Mouse (Mus musculus) brain, adult 2 months (tissue): ENCODE results near the gene Hfe.
"Not testable (repeated sequence)": the region's sequence is repeated elsewhere in the genome, so short reads cannot be mapped to it uniquely, and the experiment has no call there.

Experiments used
- DNase-seq: peaks from one replicate; pipeline ENCODE4 v3.0.0; 2011; ENCODE audit warnings: low read depth, low spot score

The Hfe gene

DNA sequence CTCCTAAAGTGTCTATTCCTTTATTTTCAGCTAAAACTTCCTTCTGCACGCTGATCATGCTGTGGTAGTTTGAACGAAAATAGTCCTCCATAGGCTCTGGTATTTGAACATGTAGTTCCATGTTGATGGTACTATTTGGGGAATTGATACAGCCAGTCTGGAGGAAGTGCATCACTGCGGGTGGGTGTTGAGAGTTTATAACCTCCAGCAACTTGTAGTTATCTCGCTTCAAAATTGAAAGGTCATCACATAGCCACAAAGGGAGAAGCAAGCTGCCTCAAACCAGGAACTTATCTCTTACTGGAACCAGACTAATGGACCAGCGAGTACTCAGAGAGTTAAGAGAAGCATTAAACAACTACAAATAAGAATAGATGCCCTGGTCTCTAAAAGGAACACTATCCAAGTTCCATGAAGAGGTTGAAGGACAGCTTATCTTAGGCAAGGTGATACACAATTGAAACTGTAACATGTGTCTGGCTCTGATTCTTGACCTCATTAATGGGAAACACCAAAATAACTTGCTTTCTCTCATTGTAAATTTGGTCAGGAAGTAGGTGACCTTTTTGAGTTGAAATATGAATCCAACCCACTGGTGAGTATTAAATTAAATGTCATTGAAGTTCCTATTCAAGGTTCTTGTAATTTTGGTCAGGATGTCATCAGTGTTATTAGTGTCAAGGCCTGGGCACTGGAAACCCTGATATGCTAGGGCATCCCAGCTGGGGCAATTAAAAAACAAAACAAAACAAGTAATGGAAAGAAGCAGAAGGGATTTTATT, 5.8 kb upstream of the Hfe start:
- DNase-seq = no peak

DNA sequence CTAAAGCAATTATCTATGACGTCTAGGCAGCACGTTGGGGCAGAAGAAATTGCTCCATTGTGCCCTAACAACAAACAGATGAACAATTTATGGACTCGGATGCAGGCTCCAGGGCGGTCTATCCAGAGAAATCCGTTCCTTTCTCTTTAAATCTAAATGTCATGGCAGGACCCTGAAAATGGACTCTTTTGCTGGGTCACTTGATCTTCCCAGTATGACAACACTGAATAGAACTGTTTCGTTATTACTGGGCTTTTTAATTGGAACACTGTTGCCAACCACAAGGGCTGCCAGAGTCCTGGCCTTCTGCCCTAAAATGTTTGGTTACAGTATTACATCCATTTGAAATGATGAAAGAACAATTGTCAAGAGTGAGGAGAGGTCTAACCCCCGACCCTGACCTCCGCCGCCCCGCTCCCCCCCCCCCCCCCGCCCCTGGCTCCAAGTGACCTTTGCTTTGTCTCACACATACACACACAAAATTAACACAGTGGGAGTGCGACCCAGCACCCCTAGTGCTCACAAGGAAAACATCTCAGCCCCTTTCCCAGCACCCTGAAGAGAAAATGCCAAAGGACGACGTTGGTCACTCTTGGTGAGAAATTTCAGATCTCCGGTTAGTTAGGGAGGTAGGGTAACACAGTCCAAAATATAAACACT, 810 bp downstream of the Hfe start:
- DNase-seq = no peak

DNA sequence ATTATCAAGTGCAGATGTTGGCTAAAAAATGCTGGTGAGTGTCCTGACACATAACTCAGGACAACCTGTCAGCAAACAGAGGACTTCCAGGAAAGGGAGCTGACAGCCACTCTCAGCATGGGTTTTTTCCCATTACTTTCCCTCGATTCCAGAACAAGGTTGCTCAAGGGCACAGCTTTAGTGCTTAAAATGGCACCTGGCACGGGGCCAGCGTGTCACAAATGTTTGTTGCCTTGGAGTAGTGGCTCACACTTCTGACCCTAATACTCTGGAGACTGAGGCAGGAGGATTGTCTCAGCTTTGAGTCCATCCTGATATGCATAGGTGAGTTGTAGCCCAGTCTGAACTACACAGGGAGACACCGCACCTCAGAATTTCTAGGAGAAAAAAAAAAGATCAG, 2.0 kb downstream of the Hfe start:
- no peak for DNase-seq

DNA sequence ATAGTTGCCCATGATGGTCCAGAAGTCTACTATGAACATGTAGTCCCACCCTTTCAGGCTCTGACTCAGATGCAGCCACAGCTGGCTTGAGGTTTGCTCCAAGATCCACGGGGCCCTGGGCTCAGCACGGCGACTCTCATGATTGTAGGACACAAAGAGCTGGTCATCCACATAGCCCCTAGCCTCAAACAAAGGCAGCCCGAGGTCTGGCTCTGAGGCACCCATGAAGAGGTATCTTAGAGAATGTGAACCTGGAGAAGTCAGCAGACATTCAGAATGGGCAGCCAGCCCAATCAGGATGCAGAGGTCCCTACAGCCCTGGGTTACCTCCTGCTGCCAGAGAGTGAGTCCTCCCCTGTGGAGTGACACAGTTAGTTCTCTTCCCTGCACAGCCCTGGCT, 2.6 kb downstream of the Hfe start:
- DNase-seq = no peak

DNA sequence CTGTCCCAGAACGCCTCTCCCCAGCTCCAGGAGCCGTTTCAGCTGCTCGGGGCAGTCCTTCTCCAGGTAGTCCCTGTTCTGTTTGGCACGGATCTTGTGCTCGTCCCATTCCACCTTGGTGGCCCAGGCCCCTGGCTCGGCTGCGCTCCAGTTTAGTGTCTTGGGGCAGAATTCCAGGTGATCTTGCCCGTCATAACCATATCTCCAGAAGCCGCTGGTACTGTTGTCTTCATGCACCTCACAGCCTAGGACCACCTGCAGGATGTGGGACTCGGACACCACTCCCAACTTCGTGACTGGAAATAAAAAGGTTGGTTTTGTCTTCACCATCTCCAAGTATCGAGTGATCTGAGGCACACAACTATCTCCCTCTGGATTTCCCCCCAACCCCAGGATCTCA, 3.9 kb downstream of the Hfe start:
- no peak for DNase-seq

DNA sequence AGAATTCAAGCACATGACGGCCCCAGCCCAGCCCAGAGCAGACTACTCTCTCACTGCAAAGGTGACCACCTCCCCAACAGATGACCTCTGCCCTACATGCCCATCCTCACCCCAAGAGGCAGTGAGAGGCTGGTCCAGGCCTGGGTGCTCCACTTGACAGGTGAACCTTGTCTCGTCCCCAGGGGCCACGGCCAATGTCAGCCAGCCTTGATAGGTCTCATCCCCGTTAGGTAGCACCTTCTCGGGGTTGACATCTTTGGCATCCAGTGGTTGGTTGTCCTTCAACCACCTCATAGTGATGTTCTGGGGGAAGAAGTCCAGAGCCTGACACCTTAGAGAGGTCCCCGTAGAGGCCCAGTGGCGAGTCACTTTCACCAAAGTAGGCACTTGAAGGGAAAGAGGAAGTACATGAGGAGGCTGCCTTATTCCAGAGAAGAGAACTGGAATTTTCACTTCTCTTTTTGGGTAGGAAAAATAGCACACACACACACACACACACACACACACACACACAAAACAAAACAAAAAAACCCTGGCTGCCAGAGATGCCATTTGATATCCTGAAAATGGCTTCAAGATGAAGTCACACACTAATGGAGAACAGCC, 4.8 kb downstream of the Hfe start:
- no peak for DNase-seq

DNA sequence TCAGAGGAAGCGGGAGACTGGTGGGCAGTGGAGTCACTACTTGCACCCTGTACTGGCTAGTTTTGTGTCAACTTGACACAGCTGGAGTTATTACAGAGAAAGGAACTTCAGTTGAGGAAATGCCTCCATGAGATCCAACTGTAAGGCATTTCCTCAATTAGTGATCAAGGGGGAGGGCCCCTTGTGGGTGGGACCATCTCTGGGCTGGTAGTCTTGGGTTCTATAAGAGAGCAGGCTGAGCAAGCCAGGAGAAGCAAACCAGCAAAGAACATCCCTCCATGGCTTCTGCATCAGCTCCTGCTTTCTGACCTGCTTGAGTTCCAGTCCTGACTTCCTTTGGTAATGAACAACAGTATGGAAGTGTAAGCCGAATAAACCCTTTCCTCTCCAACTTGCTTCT, 7.9 kb downstream of the Hfe start:
- not testable (repeated sequence) for DNase-seq

DNA sequence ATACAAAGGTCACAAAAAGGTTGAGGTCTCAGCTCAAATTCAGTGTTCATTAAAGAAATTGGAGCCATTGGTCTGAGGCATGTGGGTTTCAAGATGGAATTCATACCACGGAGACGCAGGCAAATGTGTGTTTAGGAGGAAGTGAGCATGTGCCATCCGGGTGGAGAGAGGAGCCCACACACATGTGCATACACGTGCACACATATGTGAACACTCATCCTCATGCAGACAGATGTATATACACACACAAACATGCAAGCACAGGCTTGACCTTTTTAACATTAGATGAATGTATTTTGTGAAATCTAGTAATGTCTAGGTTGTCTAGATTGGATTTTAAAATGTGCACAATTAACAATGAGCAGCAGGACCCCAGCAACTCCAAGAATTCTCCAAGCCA, 8.4 kb downstream of the Hfe start:
- DNase-seq = no peak

DNA sequence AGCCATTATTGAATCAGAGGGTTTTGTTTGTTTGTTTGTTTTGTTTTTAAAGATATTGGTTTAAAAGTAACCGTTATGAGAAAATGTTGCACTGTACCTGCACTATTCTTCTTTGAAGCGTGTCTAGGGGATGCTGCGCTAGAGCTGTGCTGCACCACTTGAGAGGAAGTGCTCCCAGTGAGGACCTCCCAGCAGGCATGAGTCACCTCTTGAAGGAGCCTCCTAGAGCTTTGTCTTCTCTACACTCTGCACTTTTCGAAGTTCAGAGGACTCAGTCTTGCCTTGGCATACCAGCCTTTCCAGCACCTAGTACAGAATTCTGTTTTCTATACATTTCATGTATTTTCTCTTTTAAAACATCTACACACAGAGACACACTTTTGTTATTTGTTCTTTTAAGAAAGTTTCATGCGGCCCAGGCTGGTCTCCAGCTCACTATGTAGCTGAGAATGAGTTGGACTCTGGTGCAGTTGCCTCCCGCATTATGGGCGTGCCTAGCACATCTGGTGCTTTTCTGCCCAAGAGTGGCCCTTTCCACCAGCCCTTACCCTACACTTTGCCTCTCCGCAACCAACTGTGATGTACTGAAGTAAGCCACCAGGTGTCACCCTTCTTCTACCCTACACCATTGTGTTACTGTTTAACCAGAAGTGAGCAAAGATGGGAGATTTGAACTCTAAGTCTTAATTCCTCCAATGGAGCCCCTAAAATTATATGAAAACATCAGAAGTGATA, 9.7 kb downstream of the Hfe start:
- peak; percentile 86 for DNase-seq

DNA sequence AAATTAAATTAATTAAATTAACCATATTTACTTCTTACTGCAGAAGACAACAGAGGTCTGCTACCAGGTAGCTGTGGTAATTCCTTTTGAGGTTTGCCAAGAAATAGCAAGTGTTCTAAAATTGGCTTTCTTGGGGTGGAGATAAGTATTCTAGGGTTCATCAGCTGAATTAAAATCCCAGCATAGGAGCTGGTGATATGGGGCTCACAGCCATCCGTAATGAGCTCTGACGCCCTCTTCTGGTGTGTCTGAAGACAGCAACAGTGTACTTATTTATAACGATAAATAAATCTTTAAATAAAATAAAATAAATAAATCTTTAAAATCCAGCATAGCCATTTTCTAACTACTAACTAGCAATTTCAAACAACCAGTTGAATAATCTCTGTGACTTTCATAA, 10.9 kb downstream of the Hfe start:
- no peak for DNase-seq

DNA sequence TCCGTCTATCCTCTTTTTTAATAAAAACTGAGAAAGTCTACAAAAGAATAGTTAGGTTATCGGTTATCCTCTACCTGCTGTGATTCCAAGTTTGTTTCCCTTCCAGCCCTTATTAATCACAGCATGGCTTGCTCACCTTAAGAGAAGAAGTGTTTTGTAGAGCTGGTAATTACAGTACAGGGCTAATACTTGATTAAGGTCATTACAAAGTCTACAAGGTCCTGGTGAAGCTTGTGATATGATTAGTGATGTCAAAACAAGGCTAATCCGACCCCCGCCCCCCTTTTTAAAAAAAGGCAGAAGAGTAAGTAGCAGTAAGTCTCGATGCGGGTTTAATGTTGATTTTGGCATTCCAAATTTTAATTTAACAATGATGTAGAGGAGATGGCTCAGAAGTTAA, 11.7 kb downstream of the Hfe start:
- no peak for DNase-seq

DNA sequence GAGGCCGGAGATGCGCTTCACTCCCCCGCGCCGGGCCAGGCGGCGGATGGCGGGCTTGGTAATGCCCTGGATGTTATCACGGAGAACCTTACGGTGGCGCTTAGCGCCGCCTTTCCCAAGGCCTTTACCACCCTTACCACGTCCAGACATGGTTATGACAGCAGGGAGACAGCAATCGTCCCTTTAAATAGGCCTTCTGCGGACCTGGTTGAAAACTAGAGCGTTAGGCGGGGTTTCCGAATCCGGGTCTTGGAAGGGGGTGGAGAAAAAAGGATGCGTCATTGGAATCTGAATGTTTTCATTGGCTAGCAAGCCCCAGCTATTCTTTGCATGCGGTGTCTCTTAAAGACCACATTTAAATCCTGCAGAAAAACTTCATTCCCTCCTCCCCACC, 12.4 kb downstream of the Hfe start, which contains the start of gene Hist1h4c:
Hist1h4c (minus strand) TSS at position 155 of the 394 bp plus-strand sequence.
- peak; percentile 100 for DNase-seq

DNA sequence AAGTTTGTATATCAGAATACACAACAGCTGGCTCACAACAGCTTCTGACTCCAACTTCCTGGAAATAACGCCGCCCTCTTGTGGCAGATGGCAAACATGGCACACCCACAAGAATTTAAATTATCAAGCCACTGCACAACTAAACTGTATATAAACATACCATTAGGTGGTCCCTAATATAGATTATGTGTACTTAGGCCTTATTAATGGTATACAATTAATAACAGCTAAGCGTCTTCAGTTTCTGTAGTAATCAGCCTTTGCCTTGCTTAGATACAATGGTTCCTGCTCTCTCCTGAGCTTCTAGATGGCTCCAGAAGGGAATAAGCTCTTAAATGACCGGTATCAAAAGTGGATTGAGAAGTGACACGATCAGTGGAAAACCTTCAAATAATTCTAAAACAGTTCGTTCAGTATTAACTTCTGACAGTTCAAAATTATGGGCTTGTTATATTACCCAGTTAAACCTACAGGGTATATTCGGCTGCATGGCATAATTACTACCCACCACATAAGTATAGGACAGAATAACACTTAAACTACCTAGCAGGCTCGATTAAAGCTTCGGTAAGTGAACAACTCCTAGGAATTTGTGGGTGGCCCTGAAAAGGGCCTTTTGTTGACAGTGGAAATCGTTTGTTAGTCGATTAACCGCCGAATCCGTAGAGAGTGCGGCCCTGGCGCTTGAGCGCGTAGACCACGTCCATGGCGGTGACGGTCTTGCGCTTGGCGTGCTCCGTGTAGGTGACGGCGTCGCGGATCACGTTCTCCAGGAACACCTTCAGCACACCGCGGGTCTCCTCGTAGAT, 13.0 kb downstream of the Hfe start:
- peak; percentile 82 for DNase-seq

DNA sequence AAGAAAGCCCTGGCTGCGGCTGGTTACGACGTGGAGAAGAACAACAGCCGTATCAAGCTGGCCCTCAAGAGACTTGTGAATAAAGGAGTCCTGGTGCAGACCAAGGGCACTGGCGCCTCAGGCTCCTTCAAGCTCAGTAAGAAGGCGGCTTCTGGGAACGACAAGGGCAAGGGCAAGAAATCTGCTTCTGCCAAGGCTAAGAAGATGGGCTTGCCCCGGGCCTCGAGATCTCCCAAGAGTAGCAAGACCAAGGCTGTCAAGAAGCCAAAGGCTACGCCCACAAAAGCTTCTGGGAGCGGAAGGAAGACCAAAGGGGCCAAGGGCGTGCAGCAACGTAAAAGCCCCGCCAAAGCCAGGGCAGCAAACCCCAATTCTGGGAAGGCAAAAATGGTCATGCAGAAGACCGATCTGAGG, 14.6 kb downstream of the Hfe start:
- no peak for DNase-seq

DNA sequence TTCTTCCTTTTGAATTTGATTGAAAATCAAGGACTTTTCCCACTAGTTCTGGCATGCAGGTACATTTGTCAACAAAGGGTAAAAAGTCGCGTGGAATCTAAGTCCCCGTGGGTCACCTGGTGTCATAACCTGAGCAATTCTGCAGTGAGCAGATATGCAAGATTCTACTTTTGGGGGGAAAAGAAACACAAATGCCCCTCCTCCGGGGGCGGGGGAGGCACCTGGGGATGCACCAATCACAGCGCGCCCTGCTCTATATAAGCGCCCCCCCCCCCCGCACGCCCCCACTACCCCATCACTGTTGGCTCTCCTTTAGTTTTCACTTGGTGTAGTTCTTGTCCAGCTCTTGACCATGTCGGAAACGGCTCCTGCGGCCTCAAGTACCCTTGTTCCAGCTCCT, 15.1 kb downstream of the Hfe start, which contains the start of gene Hist1h1t:
Hist1h1t (plus strand) TSS at position 301 of the 400 bp plus-strand sequence.
- DNase-seq = no peak

DNA sequence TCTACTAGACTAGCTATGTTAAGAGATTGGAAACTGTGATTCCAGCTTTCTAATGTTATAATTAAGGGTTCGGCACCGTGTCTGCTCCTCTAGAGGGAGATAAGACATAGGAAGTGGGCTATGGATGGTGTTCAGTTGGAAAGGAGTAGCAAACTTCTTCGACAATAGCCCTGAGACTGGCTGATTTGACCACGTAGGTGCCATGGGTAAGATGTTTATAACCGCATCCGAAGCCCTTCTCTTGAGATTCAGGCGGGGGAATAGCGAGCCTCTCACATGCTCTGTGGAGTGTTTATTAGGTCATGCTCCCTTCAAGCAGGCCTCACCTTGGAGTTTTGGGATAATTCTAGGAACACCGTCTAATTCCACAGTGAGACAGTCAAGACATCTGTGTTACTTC, 15.7 kb downstream of the Hfe start:
- no peak for DNase-seq

DNA sequence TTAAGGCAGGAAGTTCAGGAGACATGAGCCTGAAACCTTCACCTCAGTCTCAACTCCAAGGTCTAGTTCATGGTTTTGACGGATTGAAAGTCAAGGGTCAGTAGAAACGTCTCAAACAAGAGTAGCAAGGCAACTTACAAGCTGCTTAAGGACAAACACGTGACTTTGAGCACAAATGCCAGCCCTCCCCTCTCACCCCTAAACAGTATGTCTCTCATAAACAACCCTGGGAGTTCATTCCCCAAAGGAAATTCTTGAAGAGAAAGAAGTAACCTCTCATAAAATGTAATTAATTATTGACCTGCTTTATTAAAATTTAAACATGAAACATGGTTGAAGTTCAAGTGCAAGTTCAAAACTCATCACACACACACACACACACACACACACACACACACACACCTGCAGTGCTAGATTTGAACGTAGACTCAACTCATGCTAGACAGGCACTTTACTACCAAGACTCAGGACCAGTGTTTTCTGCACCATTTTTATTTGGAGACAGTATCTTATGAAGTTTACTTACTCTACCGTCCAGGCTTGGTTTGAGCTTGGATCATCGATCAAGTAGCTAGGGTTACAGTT, 16.7 kb downstream of the Hfe start:
- DNase-seq = no peak

DNA sequence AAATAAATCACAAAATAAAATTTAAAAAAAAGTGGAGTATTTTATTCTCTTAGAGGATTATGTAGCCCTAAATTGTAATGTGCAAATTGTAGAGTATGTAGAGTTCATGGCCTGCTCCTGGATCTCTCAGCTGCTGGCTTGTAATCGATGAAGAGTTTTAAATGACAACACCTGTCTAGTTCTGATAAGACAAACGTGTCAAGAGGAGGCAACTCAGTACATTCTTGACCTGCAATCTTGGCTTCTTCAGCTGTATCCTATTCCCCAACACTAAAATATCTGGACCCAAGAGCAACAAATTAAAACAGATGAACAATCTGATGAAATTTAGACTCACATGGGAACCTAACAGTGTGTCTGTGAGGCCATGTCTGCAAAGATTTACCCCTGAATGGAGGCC, 21.2 kb downstream of the Hfe start:
- no peak for DNase-seq

DNA sequence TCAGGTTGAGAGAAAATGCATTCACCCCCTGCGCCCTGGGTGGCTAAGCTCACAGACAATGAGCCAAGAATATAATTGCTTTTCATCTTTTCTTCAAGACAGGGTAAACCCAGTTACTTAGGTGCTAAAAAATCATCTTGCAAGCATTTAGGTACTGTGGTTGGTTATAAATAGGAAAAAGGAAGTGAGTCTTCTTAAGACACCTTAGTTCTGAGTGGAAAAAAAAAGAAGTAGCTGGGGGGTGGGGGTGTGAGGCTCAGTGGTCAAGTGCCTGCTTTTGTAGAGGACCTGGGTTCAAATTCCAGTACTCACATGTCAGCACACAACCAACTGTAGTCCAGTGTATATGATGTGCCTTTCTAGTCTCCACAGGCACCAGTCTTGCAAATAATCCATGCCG, 21.7 kb downstream of the Hfe start:
- no peak for DNase-seq

DNA sequence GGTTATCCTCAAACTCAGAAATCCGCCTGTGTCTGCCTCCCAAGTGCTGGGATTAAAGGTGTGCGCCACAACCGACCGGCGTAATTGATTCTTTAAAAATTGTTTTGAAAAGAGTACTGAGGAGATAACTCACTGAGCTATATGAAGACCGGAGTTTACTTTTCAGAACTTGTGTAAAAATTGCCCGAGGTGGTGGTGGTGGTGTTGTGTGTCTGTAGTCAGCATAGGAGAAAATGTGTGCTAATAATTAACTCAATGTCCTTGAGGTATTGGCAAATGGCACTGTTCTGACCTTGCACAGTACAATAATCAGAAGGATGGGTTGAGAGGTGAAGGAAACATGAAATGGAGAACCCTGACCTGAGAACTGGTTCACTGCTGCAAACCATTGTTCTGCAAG, 22.7 kb downstream of the Hfe start:
- no peak for DNase-seq

DNA sequence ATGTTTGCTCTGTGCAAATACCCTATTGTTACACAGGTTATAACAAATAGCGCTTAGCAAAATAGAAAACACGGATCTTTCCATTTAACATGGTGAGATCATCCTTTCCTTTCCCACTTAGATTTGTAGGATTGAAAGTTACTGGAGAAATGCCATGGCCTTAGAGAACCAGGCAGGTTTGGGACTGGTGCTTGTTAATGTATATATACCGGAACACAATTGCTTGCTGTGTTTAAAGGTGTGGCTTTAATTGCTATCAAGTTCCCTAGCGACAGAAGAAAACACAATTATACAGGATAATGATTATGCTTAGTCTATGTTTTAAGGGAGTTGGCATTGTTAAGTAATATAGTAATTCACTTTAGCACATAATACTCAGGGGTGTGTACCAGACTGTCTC, 23.5 kb downstream of the Hfe start:
- DNase-seq = no peak
